Mouse (Mus musculus): ENCODE results near the gene Zfc3h1.

Zfc3h1 gene

DNA sequence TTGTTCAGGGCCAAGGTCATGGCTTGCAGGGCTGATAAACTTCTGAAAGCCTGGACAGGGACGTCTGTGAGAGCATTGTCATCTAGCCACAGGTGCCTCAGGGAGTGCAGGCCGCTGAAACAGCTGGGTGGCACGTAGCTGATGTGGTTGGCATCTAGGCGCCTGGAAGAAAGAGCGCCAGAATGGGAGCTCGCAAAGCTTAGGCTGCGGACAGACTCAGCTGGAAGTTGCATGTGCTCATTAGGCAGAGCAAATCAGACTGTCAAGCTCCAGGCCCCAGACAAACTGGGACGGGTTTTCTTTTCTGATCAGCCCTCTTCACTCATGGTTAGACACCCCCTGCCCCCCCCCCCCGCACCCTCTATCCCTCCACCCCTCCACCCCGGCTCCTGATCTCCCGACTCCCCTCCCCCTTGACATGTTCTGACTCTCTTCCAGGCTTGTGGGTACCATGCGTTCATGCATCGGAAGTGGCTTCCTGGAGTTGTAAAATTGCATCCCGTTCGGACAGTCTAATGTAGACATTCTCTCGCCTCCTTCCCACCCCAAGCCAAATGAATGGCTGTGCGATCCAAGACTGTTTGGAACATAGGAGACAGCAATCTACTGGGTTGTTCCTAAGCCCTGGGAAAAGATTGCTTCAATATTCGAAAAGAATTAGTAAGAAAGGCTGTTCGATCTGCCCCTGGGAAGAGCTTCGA, 93.8 kb downstream of the Zfc3h1 start:
- DNase-seq (ENCODE audit: low spot score): peak; percentile 37

Measured in embryo, embryonic 10 days (tissue).